ENCODE assay signal across 27 mouse cellular contexts in the genomic region with DNA sequence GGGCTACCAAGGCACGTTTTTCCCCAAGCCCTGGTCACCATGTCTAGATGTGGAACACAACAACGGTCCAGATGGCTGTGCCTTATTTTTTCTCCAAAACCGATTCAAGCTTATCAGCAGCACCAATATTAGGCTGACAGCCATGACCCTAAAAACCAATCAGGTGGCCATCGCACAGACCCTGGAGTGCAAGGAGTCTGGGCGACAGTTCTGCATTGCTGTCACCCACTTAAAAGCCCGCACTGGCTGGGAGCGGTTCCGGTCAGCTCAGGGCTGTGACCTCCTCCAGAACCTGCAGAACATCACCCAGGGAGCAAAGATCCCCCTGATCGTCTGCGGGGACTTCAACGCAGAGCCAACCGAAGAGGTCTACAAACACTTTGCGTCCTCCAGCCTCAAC. TPM values are rescaled to one million over a fixed set of nuclear protein-coding genes. Genes with fewer than 3 reads are reported as not detected.
DNase-seq lines count a peak whose midpoint lies in the region; ATAC-seq and TF ChIP-seq lines count a peak whose summit lies in the region.
"Had no signal": no experiment of that assay in that cellular context is flagged by ENCODE, and none has a peak within 500 bp of the region (broad histone marks: within the 10 kb centered on the region; RNA-seq: fewer than 3 reads in every experiment).

No protein-coding gene starts in this region.

- no peak for TF ChIP-seq CTCF in stomach, postnatal 0 days (IDR thresholded peaks at IDR 0.05; ENCODE audit: low read depth)

- H3K4me1 ChIP-seq in neural tube, embryonic 14.5 days (ENCODE audit: control insufficient read depth, insufficient read depth, low read length) = no peaks in the 10 kb centered on the region
- no peaks in the 10 kb centered on the region for H3K4me1 ChIP-seq in neural tube, embryonic 15.5 days
- no peaks in the 10 kb centered on the region for H3K4me1 ChIP-seq in stomach, postnatal 0 days (replicated peaks; ENCODE audit: control insufficient read depth, insufficient read depth)
- H3K4me1 ChIP-seq: embryonic facial prominence, embryonic 12.5 days; embryonic facial prominence, embryonic 15.5 days; forebrain, embryonic 12.5 days; forebrain, embryonic 15.5 days; hindbrain, embryonic 15.5 days had no signal

- 0 out of 2 replicates have a peak, but pooled peaks have one; percentile 45 for ATAC-seq in neural tube, embryonic 14.5 days (ENCODE audit: low read depth)
- no peak for ATAC-seq in neural tube, embryonic 15.5 days (ENCODE audit: low FRiP score)
- ATAC-seq in stomach, postnatal 0 days (ENCODE audit: low FRiP score, low TSS enrichment) = 0 out of 2 replicates have a peak, but pooled peaks have one; percentile 6
- no peak for ATAC-seq in CD4-positive, CD25-positive, alpha-beta regulatory T cell, adult 4 months
- ATAC-seq: forebrain, embryonic 15.5 days; intestine, postnatal 0 days; Patski had no signal

- H3K9me3 ChIP-seq in neural tube, embryonic 14.5 days (ENCODE audit: control insufficient read depth, low read length) = no peaks in the 10 kb centered on the region
- H3K9me3 ChIP-seq in neural tube, embryonic 15.5 days (replicated peaks) = no peaks in the 10 kb centered on the region
- H3K9me3 ChIP-seq in stomach, postnatal 0 days (ENCODE audit: control insufficient read depth, low read length) = no peaks in the 10 kb centered on the region
- H3K9me3 ChIP-seq: embryonic facial prominence, embryonic 12.5 days; embryonic facial prominence, embryonic 15.5 days; forebrain, embryonic 12.5 days; forebrain, embryonic 15.5 days; G1E; heart, embryonic 15.5 days; hindbrain, embryonic 15.5 days had no signal

- peak; percentile 81 for DNase-seq in heart, adult 11 months
- DNase-seq in heart, adult 9 months (ENCODE audit: low spot score in 2 of 2) = no peak
- no peak for DNase-seq in stomach, postnatal 0 days (ENCODE audit: low spot score)
- DNase-seq: adrenal gland, adult 2 months; adrenal gland, postnatal 14 days; cerebellum, adult 11 months; cerebellum, adult 2 months; cerebellum, adult 9-11 months; cerebellum, postnatal 25 days; gastrocnemius, postnatal 14 days; heart, adult 18-20 months; heart, postnatal 10 days; heart, postnatal 36 days; kidney, adult 2 months had no signal

- H3K4me2 ChIP-seq in neural tube, embryonic 14.5 days (ENCODE audit: low read depth, low read length) = no peak overlapping the region
- no peak overlapping the region for H3K4me2 ChIP-seq in neural tube, embryonic 15.5 days
- H3K4me2 ChIP-seq in stomach, postnatal 0 days (replicated peaks; ENCODE audit: low read depth) = no peak overlapping the region
- H3K4me2 ChIP-seq: embryonic facial prominence, embryonic 12.5 days; embryonic facial prominence, embryonic 15.5 days; forebrain, embryonic 12.5 days; forebrain, embryonic 15.5 days; heart, embryonic 11.5 days; heart, embryonic 15.5 days; hindbrain, embryonic 15.5 days had no signal

- H3K36me3 ChIP-seq in neural tube, embryonic 14.5 days (ENCODE audit: control insufficient read depth, insufficient read depth, low read length) = peaks cover 40% of the 10 kb centered on the region
- H3K36me3 ChIP-seq in neural tube, embryonic 15.5 days = peaks cover 64% of the 10 kb centered on the region
- H3K36me3 ChIP-seq in stomach, postnatal 0 days (ENCODE audit: control insufficient read depth, insufficient read depth, low read length) = peaks cover 17% of the 10 kb centered on the region; the same call in 1 of the 2 replicates

- no peak overlapping the region for H3K9ac ChIP-seq in neural tube, embryonic 14.5 days (replicated peaks; ENCODE audit: low read depth, low read length)
- no peak overlapping the region for H3K9ac ChIP-seq in neural tube, embryonic 15.5 days (replicated peaks)
- no peak overlapping the region for H3K9ac ChIP-seq in stomach, postnatal 0 days (ENCODE audit: low read length)
- H3K9ac ChIP-seq: embryonic facial prominence, embryonic 12.5 days; embryonic facial prominence, embryonic 15.5 days; forebrain, embryonic 12.5 days; forebrain, embryonic 15.5 days; heart, embryonic 15.5 days; hindbrain, embryonic 15.5 days had no signal

- no peak overlapping the region for H3K27ac ChIP-seq in neural tube, embryonic 14.5 days (ENCODE audit: low read depth, low read length)
- H3K27ac ChIP-seq in neural tube, embryonic 15.5 days (replicated peaks) = no peak overlapping the region
- H3K27ac ChIP-seq in stomach, postnatal 0 days (replicated peaks) = no peak overlapping the region
- H3K27ac ChIP-seq: embryonic facial prominence, embryonic 12.5 days; embryonic facial prominence, embryonic 15.5 days; forebrain, embryonic 12.5 days; forebrain, embryonic 15.5 days; heart, embryonic 15.5 days; hindbrain, embryonic 15.5 days had no signal

- TF ChIP-seq EP300 in stomach, postnatal 0 days (optimal IDR thresholded peaks at IDR 0.05) = no peak

- no peaks in the 10 kb centered on the region for H3K27me3 ChIP-seq in neural tube, embryonic 14.5 days (ENCODE audit: control insufficient read depth, insufficient read depth, low read length)
- H3K27me3 ChIP-seq in neural tube, embryonic 15.5 days (replicated peaks) = no peaks in the 10 kb centered on the region
- H3K27me3 ChIP-seq in stomach, postnatal 0 days (ENCODE audit: control insufficient read depth, insufficient read depth, low read length) = no peaks in the 10 kb centered on the region
- H3K27me3 ChIP-seq: embryonic facial prominence, embryonic 12.5 days; embryonic facial prominence, embryonic 15.5 days; forebrain, embryonic 12.5 days; forebrain, embryonic 15.5 days; heart, embryonic 15.5 days; hindbrain, embryonic 15.5 days; Patski had no signal

- 96% methylated on average over 13 of the region's 13 CpGs for WGBS in neural tube, embryonic 14.5 days
- 98% methylated on average over 13 of the region's 13 CpGs for WGBS in neural tube, embryonic 15.5 days
- 95% methylated on average over 13 of the region's 13 CpGs for WGBS in stomach, postnatal 0 days

- no peak overlapping the region for H3K4me3 ChIP-seq in neural tube, embryonic 14.5 days (ENCODE audit: low read depth, low read length)
- no peak overlapping the region for H3K4me3 ChIP-seq in neural tube, embryonic 15.5 days (replicated peaks)
- H3K4me3 ChIP-seq in stomach, postnatal 0 days (ENCODE audit: low read depth, low read length) = no peak overlapping the region
- H3K4me3 ChIP-seq: embryonic facial prominence, embryonic 12.5 days; embryonic facial prominence, embryonic 15.5 days; forebrain, embryonic 12.5 days; forebrain, embryonic 15.5 days; heart, embryonic 15.5 days; hindbrain, embryonic 15.5 days had no signal

RNA-seq across cellular contexts. Expression of a gene that starts 25.6 kb away (rescaled TPM):
- 36.6 and 42.4 TPM in 2 replicates for polyA plus RNA-seq in neural tube, embryonic 14.5 days (2014; fragmentation: Nextera tagmentation; extraction: Ambion mirVana)
- 32.0 and 35.6 TPM in 2 replicates for polyA plus RNA-seq in neural tube, embryonic 15.5 days (2015; fragmentation: Nextera tagmentation; extraction: Ambion mirVana)
- polyA plus RNA-seq in stomach, postnatal 0 days (2015; fragmentation: Nextera tagmentation; extraction: Ambion mirVana) = 7.5 and 9.2 TPM in 2 replicates
- polyA plus RNA-seq in CD4-positive, CD25-positive, alpha-beta regulatory T cell, adult 4 months (2017; shearing (Covaris generic)) = 1 to 10 TPM; 3.3 to 4.4 TPM

Comparison
In these comparisons a context has a peak if more than half of its experiments do, and no peak if none do; other contexts are left out.
1. ATAC-seq: peak in neural tube, embryonic 14.5 days (single experiment) and stomach, postnatal 0 days (single experiment); none in neural tube, embryonic 15.5 days (single experiment) and CD4-positive, CD25-positive, alpha-beta regulatory T cell, adult 4 months (single experiment).